Comparison of ENCODE assay signal across 16 mouse cellular contexts in genomic region chr17:30084007-30084406, GRCm38 (mm10).
DNase-seq lines count a peak whose midpoint lies in the region; ATAC-seq and TF ChIP-seq lines count a peak whose summit lies in the region.
"Had no signal": no experiment of that assay in that cellular context is flagged by ENCODE, and none has a peak within 500 bp of the region (broad histone marks: within the 10 kb centered on the region; RNA-seq: fewer than 3 reads in every experiment).

No protein-coding gene starts in this region.

- no peaks in the 10 kb centered on the region for H3K9me3 ChIP-seq in heart, postnatal 0 days (replicated peaks; ENCODE audit: control insufficient read depth, low read length)
- H3K9me3 ChIP-seq in liver, postnatal 0 days (ENCODE audit: low read length) = no peaks in the 10 kb centered on the region

- 33% methylated on average over 4 of the region's 4 CpGs for WGBS in heart, postnatal 0 days
- 81% methylated on average over 4 of the region's 4 CpGs for WGBS in liver, postnatal 0 days (ENCODE audit: insufficient replicate concordance)

- no peaks in the 10 kb centered on the region; the same call in 1 of the 2 replicates for H3K36me3 ChIP-seq in heart, postnatal 0 days (replicated peaks; ENCODE audit: control insufficient read depth, insufficient read depth, low read length)
- peaks cover 4% of the 10 kb centered on the region; the same call in 1 of the 2 replicates for H3K36me3 ChIP-seq in liver, postnatal 0 days (replicated peaks; ENCODE audit: insufficient read depth, low read length)

- no peak overlapping the region for H3K4me3 ChIP-seq in heart, postnatal 0 days (ENCODE audit: low read depth, low read length)
- H3K4me3 ChIP-seq in liver, postnatal 0 days (ENCODE audit: low read depth, low read length) = no peak overlapping the region

- peaks cover 4% of the 10 kb centered on the region; the same call in 1 of the 2 replicates for H3K4me1 ChIP-seq in heart, postnatal 0 days (ENCODE audit: control insufficient read depth, insufficient read depth)
- H3K4me1 ChIP-seq in liver, postnatal 0 days (ENCODE audit: insufficient read depth) = no peaks in the 10 kb centered on the region

- H3K4me2 ChIP-seq in heart, postnatal 0 days (ENCODE audit: low read depth, low read length) = no peak overlapping the region
- H3K4me2 ChIP-seq in liver, postnatal 0 days (ENCODE audit: low read depth, low read length) = no peak overlapping the region
- H3K4me2 ChIP-seq: midbrain, embryonic 11.5 days had no signal

- no peak overlapping the region for H3K9ac ChIP-seq in heart, postnatal 0 days (replicated peaks; ENCODE audit: low read depth, low read length)
- H3K9ac ChIP-seq in liver, postnatal 0 days (replicated peaks) = no peak overlapping the region
- H3K9ac ChIP-seq: forebrain, postnatal 0 days had no signal

- intact Hi-C loops in heart, postnatal 36 days (cut with DNase I) = no loop called here

- TF ChIP-seq EP300 in heart, postnatal 0 days (IDR thresholded peaks at IDR 0.05; ENCODE audit: low read depth) = no peak
- TF ChIP-seq EP300 in liver, postnatal 0 days (IDR thresholded peaks at IDR 0.05; ENCODE audit: low read depth) = no peak

- H3K27me3 ChIP-seq in heart, postnatal 0 days (ENCODE audit: control insufficient read depth, insufficient read depth, low read length) = no peaks in the 10 kb centered on the region
- H3K27me3 ChIP-seq in liver, postnatal 0 days (ENCODE audit: insufficient read depth, low read length) = no peaks in the 10 kb centered on the region
- H3K27me3 ChIP-seq: CH12.LX had no signal

- no peak for TF ChIP-seq CTCF in heart, postnatal 0 days (IDR thresholded peaks at IDR 0.05; ENCODE audit: low read depth)
- TF ChIP-seq CTCF in liver, postnatal 0 days (IDR thresholded peaks at IDR 0.05; ENCODE audit: low read depth) = no peak

- peak overlapping the region; percentile 47 for H3K27ac ChIP-seq in heart, postnatal 0 days (ENCODE audit: low read depth)
- no peak overlapping the region for H3K27ac ChIP-seq in liver, postnatal 0 days (ENCODE audit: low read depth)

- ATAC-seq in heart, postnatal 0 days (ENCODE audit: insufficient read depth, low read depth) = no peak
- no peak for ATAC-seq in liver, postnatal 0 days
- ATAC-seq: forebrain, postnatal 0 days; lung, postnatal 0 days had no signal

- no peak for DNase-seq in heart, postnatal 0 days (ENCODE audit: low spot score)
- DNase-seq in heart, postnatal 36 days = no peak
- peak; percentile 43 for DNase-seq in MN1 (ENCODE audit: low spot score)
- peak; percentile 57 to 71 for DNase-seq in left cerebral cortex, adult 18-20 months (ENCODE audit: low spot score in 2 of 2)
- peak; percentile 63 to 64 for DNase-seq in right cerebral cortex, postnatal 10 days (ENCODE audit: low spot score in 2 of 2)
- no peak for DNase-seq in lung, adult 18-20 months
- DNase-seq in liver, postnatal 0 days = no peak
- no peak for DNase-seq in cerebellum, postnatal 14 days
- DNase-seq: adrenal gland, postnatal 36 days; cerebellum, adult 11-12 months; forebrain, postnatal 0 days; kidney, adult 8-10 months; thymus, postnatal 14 days had no signal

Comparison
In these comparisons a context has a peak if more than half of its experiments do, and no peak if none do; other contexts are left out.
1. DNase-seq: peak in MN1 (single experiment), left cerebral cortex, adult 18-20 months (2 of 2) and right cerebral cortex, postnatal 10 days (2 of 2); none in heart, postnatal 0 days (single experiment), heart, postnatal 36 days (0 of 2), lung, adult 18-20 months (0 of 2), liver, postnatal 0 days (single experiment) and cerebellum, postnatal 14 days (0 of 2).